Mouse (Mus musculus) frontal cortex, adult (tissue): ENCODE results near the gene Neu3.

Experiments
- ATAC-seq: cut with Nextera tagmentation; 2 replicates; pipeline ENCODE4 v1.9.2; 2017; ENCODE audit warnings: mild to moderate bottlenecking, moderate library complexity, mixed read lengths; ENCODE audit not compliant: low TSS enrichment

Gene Neu3

DNA sequence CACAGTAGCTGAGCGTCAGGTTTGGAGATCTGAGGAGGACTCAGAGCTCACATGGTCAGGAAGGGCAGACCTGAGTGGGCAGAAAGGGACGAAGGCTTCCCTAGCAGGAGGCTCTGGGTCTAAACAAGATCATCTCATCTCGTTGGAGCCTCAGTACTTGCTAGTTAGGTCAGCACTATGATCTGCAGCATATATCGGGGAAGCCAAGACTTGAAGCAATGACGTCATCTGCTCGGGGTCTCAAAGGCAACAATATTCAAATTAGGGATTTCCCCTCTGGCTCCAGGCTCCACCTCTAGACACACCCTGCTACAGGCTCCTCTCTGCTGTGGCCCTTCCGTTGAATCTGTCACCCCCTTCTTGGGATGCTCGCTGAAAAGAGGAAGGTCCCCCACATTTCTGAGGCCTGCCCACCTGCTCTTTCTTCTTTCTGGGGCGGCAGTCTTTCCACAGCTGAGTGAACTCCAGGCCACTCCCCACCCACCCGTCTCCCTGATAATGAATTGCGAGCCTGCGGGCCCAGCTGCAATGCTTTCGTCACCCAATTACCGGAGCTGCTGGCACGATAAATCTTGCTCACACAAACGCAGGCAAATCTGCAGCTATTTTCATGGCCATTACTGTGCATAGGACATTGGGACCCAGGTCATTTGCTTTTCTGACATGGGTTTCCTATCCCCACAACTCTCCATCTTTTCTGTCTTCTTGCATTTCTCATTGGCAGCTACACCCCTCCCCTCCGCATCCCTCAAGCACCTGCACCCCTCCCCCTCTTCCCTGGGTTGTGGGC lies 32.8 kb downstream of the Neu3 start:
- ATAC-seq: no peak; the same call in 1 of the 2 replicates

- no peak for ATAC-seq
Observed at GRCm38 (mm10) chr7:99794096-99794495, 34.1 kb downstream of the Neu3 start.

DNA sequence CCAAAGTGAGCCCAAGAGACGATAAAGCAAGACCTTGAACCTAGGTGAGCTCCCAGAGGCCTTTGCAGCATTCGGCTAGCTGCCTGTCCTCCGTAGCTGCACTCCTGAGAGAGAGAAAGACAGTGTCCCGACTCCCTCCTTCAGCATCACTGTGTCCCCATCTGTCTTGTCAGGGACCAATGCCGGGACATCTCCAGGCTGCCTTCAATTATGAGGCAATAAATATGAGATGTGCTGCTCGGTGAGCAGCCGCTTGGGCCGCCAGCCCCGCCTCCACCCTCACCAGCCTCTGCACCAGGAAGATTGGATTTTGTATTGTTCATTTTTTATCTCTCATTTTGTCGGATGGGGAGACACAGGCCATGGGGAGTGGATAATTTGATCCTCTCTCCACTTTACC lies 37.4 kb downstream of the Neu3 start:
- ATAC-seq: no peak

DNA sequence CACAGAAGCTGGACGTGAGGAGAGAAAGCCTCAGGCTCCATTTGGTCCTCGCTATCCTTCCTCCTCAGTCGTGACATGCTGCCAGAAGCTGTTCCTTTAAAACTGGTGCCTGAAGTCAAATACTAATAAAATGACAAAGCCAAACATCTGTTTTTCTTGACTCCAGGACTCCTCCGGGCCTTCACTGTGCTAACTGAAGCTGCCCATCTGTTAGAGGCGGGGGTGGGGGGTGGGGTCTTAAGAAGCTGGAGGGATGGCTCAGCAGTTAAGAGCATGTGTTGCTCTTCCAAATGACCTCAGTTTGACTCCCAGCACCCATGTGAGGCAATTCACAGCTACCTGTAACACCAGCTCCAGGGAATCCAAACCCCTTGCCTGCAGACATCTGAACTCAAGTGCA lies 39.7 kb downstream of the Neu3 start:
- ATAC-seq: no peak

DNA sequence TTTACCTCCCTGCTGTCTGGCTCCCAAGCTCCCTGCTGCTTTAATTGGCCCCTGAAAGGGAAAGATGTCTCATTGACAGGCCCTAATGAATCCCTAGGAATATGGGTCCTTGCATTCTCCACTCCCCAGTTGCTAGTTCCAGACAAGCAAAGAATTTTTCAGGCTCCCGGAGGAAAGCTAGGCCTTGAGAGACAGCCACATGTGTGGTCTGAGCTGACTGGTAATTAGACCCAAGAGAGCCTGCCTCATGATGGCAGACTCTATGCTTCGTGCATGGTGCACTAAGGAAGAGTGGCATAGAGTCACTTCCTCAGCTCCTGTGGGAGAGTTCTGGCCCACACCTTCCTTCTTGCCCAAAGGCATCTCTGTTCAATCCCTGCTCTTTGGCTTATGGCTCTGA lies 40.3 kb downstream of the Neu3 start:
- no peak for ATAC-seq

DNA sequence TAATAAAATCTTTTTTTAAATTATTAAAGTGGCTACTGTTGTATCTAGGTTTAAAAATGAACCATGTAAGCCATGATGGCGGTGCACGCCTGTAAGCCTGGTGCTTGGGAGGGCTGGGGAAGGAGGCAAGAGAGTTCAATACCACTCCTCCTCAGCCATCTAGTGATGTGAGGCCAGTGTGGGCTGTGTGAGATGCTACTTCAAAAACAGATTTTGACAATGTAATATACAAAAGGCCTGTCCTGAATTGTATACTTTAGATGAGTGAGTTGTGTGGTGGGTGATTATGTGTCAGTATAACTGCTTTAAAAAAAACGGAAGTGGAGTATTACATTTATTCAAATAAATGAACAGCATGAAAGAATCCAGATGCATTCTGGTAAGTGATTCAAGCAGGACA lies 41.4 kb downstream of the Neu3 start:
- ATAC-seq: no peak

GRCm38 (mm10) chr7:99785553-99785952 lies 42.7 kb downstream of the Neu3 start:
- no peak for ATAC-seq

DNA sequence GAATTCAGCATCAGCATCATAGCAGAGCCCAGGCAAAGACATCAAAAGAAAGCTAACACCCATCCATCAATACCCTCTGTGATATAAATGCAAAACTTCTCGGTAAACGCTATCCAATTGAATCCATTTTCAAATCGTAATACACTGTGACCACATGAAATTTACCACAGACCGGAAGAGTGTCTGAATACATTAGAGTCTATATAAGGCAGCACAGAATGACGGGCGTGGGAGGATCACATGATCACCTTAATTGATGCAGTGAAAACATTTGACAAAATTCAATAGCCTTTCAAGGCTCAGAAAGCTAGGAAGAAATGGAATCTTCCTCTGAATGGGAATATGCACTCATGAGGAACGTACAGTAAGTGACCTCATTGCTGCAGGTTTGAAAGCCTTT lies 44.8 kb downstream of the Neu3 start:
- ATAC-seq: no peak; the same call in 1 of the 2 replicates

- ATAC-seq: no peak
Observed at GRCm38 (mm10) chr7:99781916-99782315, 46.3 kb downstream of the Neu3 start.

DNA sequence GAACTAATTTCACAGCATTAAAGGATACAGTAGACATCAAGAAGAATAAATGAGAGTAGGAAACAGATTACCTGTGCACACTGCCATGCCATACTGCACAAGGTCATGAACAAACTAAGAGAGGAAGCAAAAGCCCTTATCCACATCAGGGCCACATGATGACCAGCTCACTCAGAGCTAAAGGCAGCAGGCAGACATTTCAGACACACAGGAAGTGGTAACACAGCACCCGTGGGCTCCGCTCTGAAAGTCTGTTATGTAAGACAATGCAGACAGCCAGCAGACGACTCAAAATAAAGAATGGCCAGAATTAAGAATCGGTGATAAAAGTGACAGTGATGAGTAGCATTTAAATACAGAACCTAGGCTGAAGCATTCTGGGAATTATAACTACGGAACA lies 46.8 kb downstream of the Neu3 start:
- no peak; the same call in 1 of the 2 replicates for ATAC-seq

DNA sequence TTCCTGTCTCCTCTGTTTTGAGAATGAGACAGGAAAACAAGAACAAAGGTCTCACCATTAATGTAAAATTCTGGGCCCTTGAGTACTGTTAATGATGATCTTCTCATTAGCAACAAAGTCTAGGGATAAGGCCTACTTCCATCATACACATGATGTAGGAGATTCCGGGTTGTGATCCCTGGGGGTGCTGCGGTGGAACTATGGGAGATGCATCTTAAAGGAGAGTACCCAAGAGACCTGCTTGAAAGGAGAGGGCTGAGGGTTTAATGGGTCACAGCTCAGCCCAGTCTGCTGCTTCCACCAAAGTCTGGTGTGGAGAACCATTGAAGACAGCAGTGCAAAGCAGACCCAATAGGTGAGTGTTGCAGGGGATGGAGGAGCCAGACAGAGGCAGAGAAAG lies 65.0 kb downstream of the Neu3 start, which contains the start of gene Olfr521:
TSS of gene Olfr521 (plus strand) at position 301 of the 400 bp plus-strand sequence.
- no peak for ATAC-seq
